In genomic region chr9:34393042-34393441, GRCm38 (mm10) we compare ENCODE assay signal across 8 mouse cellular contexts.
"Had no signal": no experiment of that assay in that cellular context is flagged by ENCODE, and none has a peak within 500 bp of the region (broad histone marks: within the 10 kb centered on the region; RNA-seq: fewer than 3 reads in every experiment).

No protein-coding gene starts in this region.

- H3K27ac ChIP-seq: limb, embryonic 13.5 days; liver, embryonic 14.5 days; neural tube, embryonic 12.5 days; stomach, postnatal 0 days had no signal

- H3K4me2 ChIP-seq: limb, embryonic 13.5 days; neural tube, embryonic 12.5 days had no signal

- H3K4me3 ChIP-seq: limb, embryonic 13.5 days; neural tube, embryonic 12.5 days had no signal

- DNase-seq: kidney, postnatal 10 days; left cerebral cortex, postnatal 4 days; lung, adult 18-20 months; thymus, postnatal 4 days had no signal

- H3K9me3 ChIP-seq: limb, embryonic 13.5 days; neural tube, embryonic 12.5 days had no signal

- H3K27me3 ChIP-seq: neural tube, embryonic 12.5 days had no signal

- H3K9ac ChIP-seq: limb, embryonic 13.5 days; liver, embryonic 14.5 days; neural tube, embryonic 12.5 days had no signal

- H3K36me3 ChIP-seq: limb, embryonic 13.5 days; neural tube, embryonic 12.5 days had no signal
